ENCODE assay signal across 22 mouse cellular contexts in genomic region chr14:78157660-78158059, GRCm38 (mm10).
DNase-seq lines count a peak whose midpoint lies in the region; ATAC-seq lines count a peak whose summit lies in the region.
"Had no signal": no experiment of that assay in that cellular context is flagged by ENCODE, and none has a peak within 500 bp of the region (broad histone marks: within the 10 kb centered on the region; RNA-seq: fewer than 3 reads in every experiment).

No protein-coding gene starts in this region.

- peak; percentile 86 for ATAC-seq in frontal cortex, adult (ENCODE audit: low TSS enrichment)
- no peak for ATAC-seq in erythroblast, adult 5-6 weeks (replicated peaks; ENCODE audit: low FRiP score, poor library complexity, severe bottlenecking)
- ATAC-seq: activated CD4-positive, CD25-positive, alpha-beta regulatory T cell, adult 4 months; CD4-positive, CD25-positive, alpha-beta regulatory T cell, adult 4 months; forebrain, embryonic 13.5 days; forebrain, embryonic 15.5 days; forebrain, postnatal 0 days; Patski had no signal

- no peak for DNase-seq in frontal cortex, postnatal 14 days (ENCODE audit: low spot score in 2 of 2)
- DNase-seq in right cerebral cortex, adult 18-20 months, result peak; percentile 14
- no peak for DNase-seq in right cerebral cortex, postnatal 14 days
- DNase-seq: adrenal gland, adult 8-10 months; adrenal gland, postnatal 14 days; adrenal gland, postnatal 36 days; B cell, adult 2 months; cerebellum, adult 11 months; cerebellum, adult 18-20 months; cerebellum, adult 8-10 months; cerebellum, adult 9-11 months; cerebellum, postnatal 14 days; cerebellum, postnatal 36 days; embryo, embryonic 11 days; forebrain, postnatal 0 days had no signal
